Mouse (Mus musculus) layer of hippocampus, postnatal 10 days (tissue): Measurements from ENCODE around the gene Prl2c5. TPM values are rescaled to one million over a fixed set of nuclear protein-coding genes. Genes with fewer than 3 reads are reported as not detected.
"Not testable (repeated sequence)": the region's sequence is repeated elsewhere in the genome, so short reads cannot be mapped to it uniquely, and the experiment has no call there.

ENCODE experiments used
- DNase-seq, 2 experiments: peaks; one replicate each; pipeline ENCODE4 v3.0.0; 2021; ENCODE audit warnings: low spot score in 2 of 2
- long read RNA-seq: library from polyadenylated mRNA; stranded (forward); transcript quantifications from one replicate; pipeline ENCODE4 v2.0.0, GENCODE M21; 2023
- total RNA-seq, 2 experiments: library from RNA; stranded (reverse); gene quantifications; 2 replicates each; pipeline ENCODE4 v1.2.3; 2021

Prl2c5 gene
- total RNA-seq, result not detected
- long read RNA-seq, result 0 reads

DNA sequence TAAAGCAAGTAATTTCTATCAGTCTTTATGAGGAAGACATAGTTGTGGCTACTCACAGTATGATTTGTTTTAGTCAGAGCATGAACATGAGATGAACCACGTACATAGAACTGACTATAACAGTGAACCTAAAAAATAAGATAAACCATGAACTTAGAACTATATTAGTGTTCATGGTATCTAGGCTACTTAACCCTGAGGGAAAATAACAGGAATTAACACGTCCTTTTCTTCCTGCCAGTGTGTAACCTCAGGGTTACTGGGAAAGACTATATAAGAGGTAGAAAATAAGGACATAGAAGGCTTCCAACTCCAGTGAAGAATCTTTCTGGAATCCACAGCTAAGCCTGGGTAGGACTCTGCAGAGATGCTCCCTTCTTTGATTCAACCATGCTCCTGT lies at the start of gene Prl2c5:
Prl2c5 (plus strand) TSS at position 301 of the 400 bp plus-strand sequence.
- DNase-seq, result not testable (repeated sequence)

DNA sequence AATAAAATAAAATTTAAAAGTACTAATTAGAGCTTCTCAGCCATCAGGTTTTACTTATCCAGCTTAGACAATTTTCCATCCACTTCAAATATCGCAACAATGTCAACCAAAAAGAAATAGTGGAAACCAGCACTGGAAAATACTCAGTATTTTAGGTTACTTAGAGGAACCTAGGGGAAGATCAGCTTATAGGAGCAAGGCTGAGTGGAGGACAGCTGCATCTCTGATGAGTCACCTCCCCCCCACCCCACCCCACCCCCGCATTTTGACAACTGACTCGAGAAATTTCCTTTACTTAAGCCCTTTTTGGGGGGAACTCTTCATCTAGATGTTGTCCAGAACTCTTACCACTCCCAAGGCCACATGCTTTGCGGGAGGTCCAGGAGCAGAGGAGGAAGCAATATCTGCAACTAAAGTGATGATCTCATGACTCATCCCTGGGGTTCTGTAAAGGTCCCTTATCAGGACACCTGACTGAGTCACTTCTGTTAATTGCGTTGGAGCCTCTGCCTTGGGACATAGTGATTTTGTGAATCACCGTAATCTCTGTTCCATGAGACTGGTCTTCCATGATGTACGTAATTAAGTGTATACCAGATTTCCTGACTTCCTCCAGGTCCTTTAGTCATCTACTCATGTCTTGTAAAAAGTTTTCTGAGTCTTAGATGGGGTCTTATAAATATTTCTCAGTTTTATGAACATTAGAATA lies 19.6 kb upstream of the Prl2c5 start:
- not testable (repeated sequence) for DNase-seq

DNA sequence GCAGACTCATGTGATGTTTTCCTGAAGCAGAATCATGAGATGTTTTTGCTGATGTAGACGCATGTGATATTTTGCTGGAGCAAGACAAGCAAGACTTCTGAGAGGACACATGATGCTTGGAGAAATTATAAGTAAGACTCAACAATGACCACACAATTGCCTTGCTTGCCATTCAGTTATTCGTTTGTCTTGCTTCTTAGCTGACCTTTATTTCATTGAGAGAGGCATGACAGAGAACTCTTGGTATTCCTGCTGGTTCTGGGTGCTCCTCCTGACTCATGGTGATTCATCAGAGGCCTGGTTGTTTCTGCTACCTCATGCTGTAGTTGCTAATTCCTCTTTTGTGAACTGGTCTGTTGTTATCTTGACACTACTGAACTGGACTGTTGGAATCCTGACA lies 13.9 kb upstream of the Prl2c5 start:
- not testable (repeated sequence) for DNase-seq

DNA sequence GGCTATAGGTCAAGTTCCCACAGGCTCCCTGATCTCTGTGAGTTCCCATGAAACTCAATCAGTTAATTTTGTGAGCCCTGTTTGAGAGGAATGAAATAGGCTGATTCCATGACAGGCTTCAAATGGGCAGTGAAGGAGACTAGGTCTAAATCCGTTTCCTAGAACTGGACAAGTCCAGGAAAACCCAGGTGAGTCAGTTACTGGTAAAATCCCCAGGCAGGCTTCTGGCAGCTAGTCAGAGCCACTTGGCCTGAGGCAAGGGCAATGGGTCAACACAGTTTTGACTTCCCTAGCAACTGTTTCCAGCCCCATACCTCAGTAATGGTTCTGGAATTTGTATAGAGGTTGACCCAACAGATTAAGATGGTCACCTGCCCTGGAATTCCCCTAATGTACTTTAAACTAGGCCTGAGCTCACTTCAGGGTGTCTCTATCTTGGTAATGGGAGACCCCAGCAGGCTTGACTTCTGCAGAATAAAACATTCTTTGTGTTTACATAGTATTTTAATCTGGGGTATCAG lies 8.8 kb upstream of the Prl2c5 start:
- not testable (repeated sequence) for DNase-seq

DNA sequence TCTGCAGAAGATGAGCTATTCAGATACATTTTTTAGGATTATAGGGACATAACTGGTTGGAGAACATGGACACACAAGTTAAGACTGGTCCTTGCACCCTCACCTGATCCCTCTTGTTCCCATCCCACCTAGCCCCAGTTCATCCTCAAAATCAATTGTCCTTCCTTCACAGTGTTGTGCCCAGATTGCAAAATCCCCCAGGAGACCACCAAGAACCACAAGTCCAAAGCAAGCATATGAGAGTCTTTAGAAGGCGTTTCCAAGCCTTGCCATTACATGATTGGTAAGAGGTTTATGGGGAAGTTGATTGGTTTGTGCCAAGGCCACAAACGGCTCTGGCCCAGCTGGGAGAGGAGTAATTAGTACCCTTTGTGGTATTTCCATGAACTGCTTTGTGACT lies 6.8 kb upstream of the Prl2c5 start:
- DNase-seq, result not testable (repeated sequence)

DNA sequence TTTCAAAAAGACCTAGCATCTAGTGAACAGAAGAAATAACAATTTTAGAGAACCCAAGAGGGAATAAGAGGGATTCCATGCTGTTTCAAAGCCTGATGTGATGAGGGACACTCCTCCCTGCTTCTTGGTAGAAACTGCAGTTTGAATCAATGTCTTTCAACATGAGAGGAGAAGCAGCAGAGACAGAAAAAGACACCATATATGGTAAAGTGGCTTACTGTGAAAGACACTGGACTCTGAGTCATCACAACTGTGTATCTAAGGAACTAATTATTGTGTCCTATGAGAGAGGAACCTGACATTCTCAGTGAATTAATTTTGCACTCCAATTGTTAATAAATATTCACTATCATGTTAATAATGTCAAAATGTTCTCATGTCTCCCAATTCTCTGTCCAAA lies 28.7 kb downstream of the Prl2c5 start:
- not testable (repeated sequence) for DNase-seq

DNA sequence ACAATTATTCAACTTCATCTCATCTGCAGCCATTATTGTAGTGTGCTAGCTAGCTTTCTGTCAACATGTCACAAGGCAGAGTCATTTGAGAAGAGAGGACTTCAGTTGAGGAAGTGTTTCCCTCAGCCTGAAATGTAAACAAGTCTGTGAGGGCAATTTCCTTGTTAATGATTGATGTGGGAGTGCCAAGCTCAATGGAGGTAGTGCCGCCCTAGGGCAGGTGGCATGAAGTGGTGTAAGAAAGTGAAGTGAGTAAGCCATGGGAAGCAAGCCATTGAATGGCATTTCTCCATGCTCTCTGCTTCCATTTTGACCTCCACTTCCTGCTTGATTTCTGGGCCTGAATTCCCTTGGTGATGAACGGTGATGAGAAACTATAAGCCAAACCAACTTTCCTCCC lies 33.8 kb downstream of the Prl2c5 start:
- DNase-seq, result not testable (repeated sequence)

DNA sequence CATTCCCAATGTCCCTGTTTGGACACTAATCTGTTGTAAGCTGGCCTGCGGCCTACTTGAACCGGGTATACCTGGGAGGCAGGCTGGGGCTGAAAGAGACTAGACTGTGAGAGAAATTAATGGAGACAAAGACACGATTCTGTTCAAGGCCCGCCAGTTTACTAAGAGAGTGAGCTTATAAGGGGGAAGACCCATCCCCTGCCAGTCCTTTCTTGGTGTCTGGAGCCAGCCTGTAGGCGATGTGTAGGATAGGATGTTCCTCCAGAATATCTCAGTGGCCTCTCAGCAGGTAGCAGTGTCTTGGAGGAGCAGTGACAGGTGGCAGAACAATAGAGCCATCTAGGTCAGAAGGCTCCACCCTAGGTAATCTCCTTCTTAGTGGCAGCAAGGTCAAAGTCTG lies 37.7 kb downstream of the Prl2c5 start:
- DNase-seq, result not testable (repeated sequence)

DNA sequence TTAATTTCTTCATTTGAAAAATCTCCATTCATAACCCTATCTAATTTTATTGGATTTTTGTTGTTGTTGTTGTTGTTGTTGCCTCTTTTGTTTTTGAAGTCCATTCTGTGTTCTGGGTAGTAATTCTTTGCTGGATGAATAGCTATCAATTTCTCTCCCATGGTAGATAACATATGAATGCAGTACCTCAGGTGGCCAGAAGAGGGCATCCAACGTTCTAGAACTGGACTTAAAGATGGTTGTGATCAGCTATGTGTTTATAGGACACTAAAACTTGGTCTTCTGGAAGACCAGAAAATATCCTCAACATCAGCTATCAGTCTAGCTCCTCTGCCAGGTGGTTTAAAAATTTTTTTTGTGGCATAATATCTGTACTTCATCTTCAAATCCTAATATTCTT lies 54.9 kb downstream of the Prl2c5 start:
- peak; percentile 48 to 63 for DNase-seq

Other genes with a start within 250 kb of the Prl2c5 start
- not detected for gene Prl2c2, start 177.3 kb upstream of the Prl2c5 start, total RNA-seq
- 10 to 100 TPM; 20.0 to 21.9 TPM for gene Gpr137b, start 211.3 kb downstream of the Prl2c5 start, total RNA-seq